Mouse (Mus musculus): Measurements from ENCODE around the gene Tram2.

DNA sequence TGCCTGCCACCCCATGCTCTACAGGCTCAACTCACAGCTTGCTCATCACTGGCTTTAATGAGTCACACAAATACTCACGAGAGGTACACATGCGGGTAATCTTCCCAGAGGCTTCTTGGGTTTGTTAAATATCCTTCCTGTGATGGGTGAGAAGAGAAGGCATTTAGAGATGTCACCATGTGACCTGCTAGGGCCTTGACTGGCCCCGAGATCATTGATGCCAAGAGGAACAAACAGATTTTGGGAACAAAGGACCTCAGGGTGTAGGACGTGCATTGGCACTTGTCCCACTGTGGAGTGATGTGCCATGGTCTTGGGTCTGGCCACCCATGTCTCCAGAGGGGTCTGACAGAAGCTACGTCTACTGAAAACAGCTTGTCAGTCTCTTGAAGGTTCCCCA, 72.3 kb downstream of the Tram2 start:
- TF ChIP-seq EP300 (IDR thresholded peaks at IDR 0.05; ENCODE audit: low read depth) (no peak), CTCF (IDR thresholded peaks at IDR 0.05; ENCODE audit: low read depth) (no peak)
